Mouse (Mus musculus) liver, embryonic 14 days (tissue): Measurements from ENCODE around the gene Pcnx4. TPM values are rescaled to one million over a fixed set of nuclear protein-coding genes. Genes with fewer than 3 reads are reported as not detected.

Experiments used
- polyA plus RNA-seq: library from polyadenylated mRNA; depleted of rRNA; stranded (reverse); fragments of >200 nt; gene quantifications from 2 replicates; pipeline ENCODE4 v1.2.3, GENCODE M21; 2012; rRNA removed

Pcnx4 gene
- polyA plus RNA-seq = 1.5 and 1.8 TPM in 2 replicates

GRCm38 (mm10) chr12:72536021-72536597 is at the start of gene Pcnx4:
Gene Pcnx4, plus strand, starts transcription at chr12:72536383.

Other genes with a start within 250 kb of the Pcnx4 start
- gene Rtn1, start 127.3 kb upstream of the Pcnx4 start, polyA plus RNA-seq = 0.76 and 0.77 TPM in 2 replicates
- 0.08 and 0.13 TPM in 2 replicates for gene Lrrc9, start 94.5 kb upstream of the Pcnx4 start, polyA plus RNA-seq
- gene Gm4756, start 113.3 kb downstream of the Pcnx4 start, polyA plus RNA-seq = 0.08 and 0.12 TPM in 2 replicates
- gene Dhrs7, start 128.5 kb downstream of the Pcnx4 start, polyA plus RNA-seq = 8.2 and 8.3 TPM in 2 replicates
- gene Ppm1a, start 221.1 kb downstream of the Pcnx4 start, polyA plus RNA-seq = 39.1 and 43.8 TPM in 2 replicates